Mouse (Mus musculus) layer of hippocampus, adult 9-10 months (tissue): ENCODE measurements around the gene S100g.

Source experiments
- DNase-seq: peaks from one replicate; pipeline ENCODE4 v3.0.0; 2022; ENCODE audit warnings: low spot score

S100g gene

DNA sequence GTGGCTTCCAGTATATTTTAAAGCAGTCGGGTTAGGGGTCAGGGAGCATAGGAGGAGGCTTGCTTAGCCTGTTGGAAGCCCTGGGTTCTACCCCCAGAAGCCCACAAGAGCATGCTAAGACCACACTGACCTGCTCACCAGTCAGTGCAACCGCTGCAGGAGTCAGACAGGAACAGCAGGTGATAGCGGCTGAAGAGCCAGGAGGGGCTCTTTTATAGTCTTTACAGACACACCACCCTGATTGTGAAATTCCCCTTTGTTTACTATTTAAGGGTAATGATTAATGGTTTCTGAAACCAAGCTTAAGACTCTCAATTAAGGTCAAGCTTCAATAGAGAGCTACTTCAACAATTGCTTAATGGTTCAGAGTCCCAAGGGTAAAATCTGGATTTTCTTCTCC lies at the start of gene S100g:
TSS of gene S100g (minus strand) at position 217 of the 400 bp plus-strand sequence.
- DNase-seq, result no peak

DNA sequence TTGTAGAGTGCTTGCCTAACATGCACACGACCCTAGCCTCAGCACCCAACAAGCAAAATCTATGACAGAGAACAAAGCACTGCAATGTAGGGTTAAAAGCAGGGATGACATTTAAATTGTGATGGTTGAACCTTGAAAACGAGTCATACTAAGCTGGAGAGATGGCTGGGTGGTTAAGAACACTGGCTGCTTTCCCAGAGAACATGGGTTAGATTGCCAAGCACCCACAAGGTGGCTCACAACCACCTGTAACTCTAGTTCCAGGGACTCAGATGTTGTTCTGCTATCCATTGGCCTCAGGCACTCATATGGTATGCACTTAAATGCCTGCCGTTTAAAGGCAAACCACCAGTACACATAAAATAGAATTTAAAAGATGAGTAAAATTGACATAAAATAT lies 27.7 kb upstream of the S100g start:
- no peak for DNase-seq

DNA sequence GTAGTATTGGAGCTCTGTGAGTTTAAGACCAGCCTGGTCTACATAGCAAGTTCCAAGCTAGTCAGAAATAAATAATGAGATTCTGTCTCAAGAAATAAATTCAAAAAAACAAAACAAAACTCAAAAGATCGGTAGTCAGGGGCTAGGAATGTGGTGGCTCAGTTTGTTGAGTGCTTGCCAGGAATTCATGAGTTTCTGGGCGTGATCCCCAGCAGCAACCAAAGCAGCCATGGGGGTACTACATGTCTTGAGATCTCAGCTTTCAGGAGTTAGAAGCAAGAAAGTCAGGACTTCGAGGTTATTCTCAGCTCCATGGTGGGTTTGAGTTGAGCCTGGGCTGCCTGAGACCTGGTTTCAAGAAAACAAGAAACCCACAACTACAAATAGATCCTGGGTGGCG lies 27.0 kb upstream of the S100g start:
- no peak for DNase-seq

GRCm38 (mm10) chrX:162986876-162987495 lies 22.6 kb upstream of the S100g start:
- no peak for DNase-seq

- no peak for DNase-seq
Measured at GRCm38 (mm10) chrX:162976194-162976593, 11.8 kb upstream of the S100g start.

DNA sequence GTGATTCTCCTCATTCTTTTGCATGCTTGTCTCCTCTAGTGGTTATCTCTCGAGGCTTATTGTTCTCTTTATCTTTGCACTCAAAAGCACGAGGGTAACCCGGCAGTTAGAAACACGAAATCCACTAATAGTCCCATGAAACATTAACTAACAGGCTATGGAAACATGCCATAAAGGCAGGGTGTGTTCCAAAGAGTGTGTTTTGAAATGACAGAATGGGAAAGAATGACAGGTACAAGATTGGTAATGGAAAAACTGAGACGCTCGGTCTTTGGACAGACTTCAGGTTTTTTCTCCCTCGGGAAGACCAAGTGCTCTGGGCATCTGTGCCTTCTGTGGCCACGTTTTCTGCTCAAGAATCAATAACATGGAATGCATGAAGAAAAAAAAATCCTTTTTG lies 3.1 kb upstream of the S100g start:
- DNase-seq, result no peak

- DNase-seq, result no peak
Measured at GRCm38 (mm10) chrX:162963840-162964239, 559 bp downstream of the S100g start.

- DNase-seq, result no peak
Measured at GRCm38 (mm10) chrX:162957921-162958320, 6.5 kb downstream of the S100g start.

- peak; percentile 13 for DNase-seq
Measured at GRCm38 (mm10) chrX:162949811-162950439, 14.5 kb downstream of the S100g start.

GRCm38 (mm10) chrX:162942027-162942426 lies 22.4 kb downstream of the S100g start:
- no peak for DNase-seq

GRCm38 (mm10) chrX:162931467-162931866 lies 32.9 kb downstream of the S100g start:
- DNase-seq, result no peak

- no peak for DNase-seq
Measured at GRCm38 (mm10) chrX:162921487-162922125, 42.8 kb downstream of the S100g start.

- peak; percentile 35 for DNase-seq
Measured at GRCm38 (mm10) chrX:162915697-162916096, 48.7 kb downstream of the S100g start.

DNA sequence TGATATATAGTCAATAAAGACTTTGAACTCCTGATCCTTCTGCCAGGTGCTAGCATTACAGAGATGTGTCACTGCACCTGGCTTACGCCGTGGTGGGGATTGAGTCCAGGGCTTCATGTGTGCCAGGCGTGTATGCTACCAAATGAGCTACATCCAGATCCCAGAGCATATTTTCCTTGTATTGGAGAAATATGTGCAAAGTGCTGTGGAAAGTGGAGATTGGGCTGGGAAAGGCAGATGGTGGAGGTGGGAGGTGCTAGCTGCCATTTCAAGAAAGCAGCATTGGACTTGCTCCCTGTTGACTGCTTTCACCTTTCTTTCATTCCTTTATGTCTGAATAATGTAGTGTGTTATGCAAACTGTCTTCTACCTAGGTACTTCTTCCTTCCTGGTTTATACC lies 50.7 kb downstream of the S100g start:
- no peak for DNase-seq
